Mouse (Mus musculus) heart, postnatal 10 days (tissue): ENCODE results near the gene Cdc14a. TPM values are rescaled to one million over a fixed set of nuclear protein-coding genes. Genes with fewer than 3 reads are reported as not detected.
A peak's percentile ranks its signal among the peaks of the same experiment; 100 is the strongest.

ENCODE experiments used
- DNase-seq, 2 experiments: peaks; one replicate each; pipeline ENCODE4 v3.0.0; 2021
- intact Hi-C: fragments of 180-260 bp; cut with DNase I; formaldehyde crosslinking; loops from one replicate; pipeline ENCODE4 v1.15.1; 2025
- total RNA-seq, 2 experiments: library from RNA; stranded (reverse); gene quantifications; 2 replicates each; pipeline ENCODE4 v1.2.3; 2021

Gene Cdc14a
- total RNA-seq, 2 experiments from 2014 or later = 5.2 to 6.5 TPM

DNA sequence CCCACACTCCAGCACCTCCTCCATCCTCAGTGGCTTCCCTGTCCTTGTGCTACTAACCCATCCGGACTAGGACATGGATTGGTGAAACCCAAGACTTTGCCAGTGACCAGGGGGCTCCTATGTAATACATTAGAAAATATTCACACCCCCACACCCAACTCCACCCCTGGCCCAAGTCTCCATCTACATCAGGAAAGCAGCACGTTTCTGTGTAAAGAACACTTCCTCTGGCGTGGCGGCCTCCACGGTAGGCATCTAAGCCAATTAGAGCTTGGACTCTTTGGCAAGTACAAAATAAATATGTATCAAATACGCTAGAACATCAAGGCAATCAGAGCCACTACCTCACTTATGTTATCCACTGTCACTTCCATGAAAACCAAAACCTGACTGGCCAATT lies 90.1 kb downstream of the Cdc14a start:
- no peak for DNase-seq
- intact Hi-C loops = loop anchor here (2.0 to 5.0 kb wide), 6 partner anchors 161 to 503 kb away; partner anchors contain the start of genes Rtca and Sass6

DNA sequence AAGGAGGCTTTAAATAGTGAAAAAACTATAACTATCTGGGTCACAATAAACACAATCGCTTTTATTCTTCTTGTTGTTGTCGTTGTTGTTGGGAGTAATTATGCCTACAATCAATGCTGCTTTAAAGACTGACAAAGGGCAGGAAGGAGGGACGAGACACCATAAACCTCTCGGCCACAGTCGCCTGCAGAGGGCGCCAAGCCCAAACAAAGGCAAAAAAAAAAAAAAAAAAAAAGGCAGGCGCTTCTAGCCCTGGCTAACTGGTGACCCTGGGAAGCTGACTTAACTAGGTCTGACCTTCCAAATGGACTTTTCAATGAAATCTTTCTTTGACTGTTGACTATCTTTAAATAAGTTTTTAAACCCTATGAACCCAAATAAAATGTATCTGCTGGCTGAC lies 90.6 kb downstream of the Cdc14a start:
- intact Hi-C loops = loop anchor here (2.0 to 5.0 kb wide), 5 partner anchors 162 to 414 kb away; partner anchors contain the start of genes Rtca and Sass6
- DNase-seq = peak; percentile 23 to 65

DNA sequence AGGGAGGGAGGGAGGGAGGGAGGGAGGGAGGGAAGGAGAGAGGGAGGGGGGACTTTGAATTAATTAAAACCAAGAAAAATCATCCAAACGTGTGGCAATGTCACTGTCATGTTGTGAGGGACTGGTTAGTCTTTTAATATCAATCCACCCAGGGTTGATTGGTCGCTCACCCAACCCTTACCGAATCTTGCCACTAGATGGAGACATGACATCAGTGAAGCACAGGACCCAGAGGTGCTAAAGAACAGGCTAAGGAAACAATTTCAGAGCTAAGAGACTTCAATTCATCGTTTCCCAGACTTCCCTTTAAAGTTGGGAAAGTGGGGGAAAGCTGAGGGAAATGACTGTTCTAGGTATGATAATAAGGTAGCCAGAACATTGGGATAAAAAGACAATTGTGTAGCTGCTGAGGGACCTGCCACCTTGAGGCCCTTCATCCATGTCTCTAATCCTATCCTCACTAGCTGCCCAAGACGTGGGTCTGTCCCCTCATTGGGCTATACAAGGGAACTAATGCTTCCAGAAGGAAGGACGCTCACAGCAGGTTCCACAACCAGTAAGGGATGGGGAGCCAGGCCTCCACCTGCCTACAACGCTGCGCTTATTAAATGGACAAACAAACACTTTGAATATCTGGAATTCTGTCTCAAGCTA lies 91.9 kb downstream of the Cdc14a start:
- DNase-seq = peak; percentile 71 to 82

DNA sequence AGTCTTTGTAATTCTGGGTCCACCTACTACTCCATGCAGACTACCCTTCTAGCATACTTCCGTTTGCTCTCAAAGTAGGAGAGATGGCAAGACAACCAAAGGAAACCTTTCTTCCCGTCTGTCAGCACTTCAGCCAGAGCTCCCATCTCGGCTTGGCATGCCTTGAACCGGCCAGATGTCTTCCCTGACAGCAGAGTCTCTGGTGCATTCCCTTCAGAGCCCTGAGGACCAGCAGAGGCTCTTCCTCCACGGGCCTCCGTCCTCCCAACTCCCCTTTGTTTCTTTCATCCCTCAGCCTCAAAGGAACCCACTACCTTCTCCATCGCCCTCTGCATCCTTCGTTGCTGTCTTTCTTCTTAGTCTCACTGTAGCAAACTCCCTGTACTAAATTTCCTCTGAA lies 93.9 kb downstream of the Cdc14a start:
- DNase-seq = no peak
- intact Hi-C loops = loop anchor here (5.0 kb wide), 7 partner anchors 78 to 417 kb away; partner anchors contain the start of genes Gpr88, Rtca, Sass6 and Vcam1

More for the DNA sequence above, 91.9 kb downstream of the Cdc14a start:
- intact Hi-C loops = loop anchor here (2.0 to 5.0 kb wide), 5 partner anchors 163 to 415 kb away; partner anchors contain the start of genes Rtca and Sass6

DNA sequence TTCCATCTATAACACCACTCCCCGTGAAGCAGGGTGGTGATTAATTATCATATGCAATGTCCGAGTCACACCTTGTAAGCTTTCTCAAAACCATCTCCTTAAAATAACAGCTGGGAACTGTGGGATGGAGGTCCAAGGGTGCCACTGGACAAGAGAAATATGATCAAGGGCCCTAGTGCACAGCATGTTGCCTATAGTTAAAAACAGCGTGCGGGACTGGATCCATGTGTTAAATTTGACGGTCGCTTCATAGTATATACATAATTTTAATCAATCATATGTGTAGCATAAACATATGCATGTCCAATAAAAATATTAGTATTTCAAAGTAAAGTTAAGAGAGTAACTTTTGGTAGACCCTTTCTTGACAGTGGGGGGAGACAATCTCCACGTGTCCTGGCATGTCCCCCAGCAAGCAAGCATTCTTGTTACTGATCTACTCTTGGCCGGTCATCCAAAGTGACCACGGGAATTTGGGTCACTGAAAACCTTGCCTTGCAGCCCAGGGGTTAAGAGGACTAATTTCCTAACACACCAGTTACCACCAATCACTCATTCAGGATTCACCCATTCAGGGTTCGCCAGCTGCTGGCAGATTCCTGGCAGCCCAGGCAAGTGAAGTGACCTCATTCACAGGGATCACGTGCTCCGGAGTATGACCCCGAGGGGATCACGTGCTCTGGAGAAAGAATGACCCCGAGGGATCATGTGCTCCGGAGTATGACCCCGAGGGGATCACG lies 94.6 kb downstream of the Cdc14a start:
- DNase-seq = peak in 1 of 2 experiments; percentile 39
- intact Hi-C loops = loop anchor here (5.0 kb wide), 3 partner anchors 77 to 202 kb away; partner anchors contain the start of genes Gpr88 and Vcam1

DNA sequence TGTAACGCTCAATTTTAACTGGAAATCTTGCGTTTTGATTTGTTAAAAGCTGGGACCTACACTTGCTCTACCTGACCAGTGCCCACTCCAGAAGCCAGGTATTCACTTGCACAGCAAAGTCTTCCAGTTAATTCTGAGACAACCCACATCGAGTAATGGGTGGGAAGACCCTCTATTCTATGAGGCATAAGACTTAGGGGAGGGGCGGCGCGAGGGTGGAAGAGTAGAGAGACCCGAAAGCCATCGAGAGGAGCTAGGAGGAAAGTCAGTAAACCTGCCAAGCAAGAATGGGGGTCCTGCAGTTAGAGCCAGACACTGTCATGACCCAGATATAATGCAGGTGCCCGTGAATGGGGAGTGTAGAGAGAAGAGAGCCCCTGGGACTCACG lies 96.2 kb downstream of the Cdc14a start:
- no peak for DNase-seq
- intact Hi-C loops = loop anchor here (1.0 to 5.0 kb wide), 5 partner anchors 75 to 294 kb away; partner anchors contain the start of genes Gpr88 and Vcam1

DNA sequence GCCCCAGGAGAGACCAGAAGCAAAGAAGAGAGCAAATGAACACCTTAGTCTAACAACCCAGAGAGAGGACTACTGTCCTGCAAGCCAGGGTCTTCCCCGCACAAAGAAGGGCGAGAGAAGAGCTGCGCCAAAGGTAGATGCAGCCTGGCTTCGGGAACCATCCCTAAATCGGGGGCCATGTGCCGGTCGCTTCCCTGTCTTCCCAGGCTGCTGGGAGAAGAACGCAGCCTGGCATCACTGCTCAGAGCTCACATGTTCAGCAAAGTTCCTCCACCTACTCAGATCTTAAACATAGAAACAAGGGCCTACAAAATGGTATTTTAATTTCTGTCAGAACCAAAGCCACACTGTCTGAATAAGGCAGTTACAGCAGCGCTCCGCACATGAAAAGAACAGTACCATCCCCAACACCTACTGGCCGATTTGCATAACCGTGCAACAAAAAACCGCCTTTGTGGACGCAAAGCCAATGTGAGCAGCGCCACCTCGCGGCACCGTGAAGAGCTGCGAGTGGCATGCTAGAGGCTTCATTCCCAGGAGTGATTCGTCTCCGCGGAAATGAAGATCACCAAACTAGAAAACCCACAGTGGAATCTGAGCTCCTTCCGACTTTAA lies 96.7 kb downstream of the Cdc14a start:
- peak; percentile 90 to 94 for DNase-seq
- intact Hi-C loops = loop anchor here (1.0 to 5.0 kb wide), 5 partner anchors 75 to 294 kb away; partner anchors contain the start of genes Gpr88 and Vcam1

DNA sequence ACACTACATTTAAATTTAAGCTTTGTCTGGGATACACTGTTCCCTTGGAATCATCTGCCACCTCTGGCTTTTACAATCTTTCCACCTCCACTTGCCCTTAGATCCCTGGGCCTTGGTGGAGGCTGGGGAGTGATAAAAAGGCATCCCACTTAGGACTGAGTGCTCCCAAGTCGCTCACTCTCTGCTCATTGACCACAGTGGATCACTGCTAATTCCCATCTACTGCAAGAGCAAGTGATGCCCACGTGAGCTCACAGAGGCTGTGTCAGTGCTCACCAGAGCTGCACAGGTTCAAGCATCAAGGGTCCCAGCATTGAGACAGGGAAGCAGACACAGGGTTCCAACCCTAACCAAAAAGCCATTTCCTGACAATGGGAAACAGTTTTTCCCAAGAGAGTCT lies 98.3 kb downstream of the Cdc14a start:
- intact Hi-C loops = loop anchor here (5.0 kb wide), 3 partner anchors 73 to 198 kb away; partner anchors contain the start of genes Gpr88 and Vcam1
- DNase-seq = no peak

DNA sequence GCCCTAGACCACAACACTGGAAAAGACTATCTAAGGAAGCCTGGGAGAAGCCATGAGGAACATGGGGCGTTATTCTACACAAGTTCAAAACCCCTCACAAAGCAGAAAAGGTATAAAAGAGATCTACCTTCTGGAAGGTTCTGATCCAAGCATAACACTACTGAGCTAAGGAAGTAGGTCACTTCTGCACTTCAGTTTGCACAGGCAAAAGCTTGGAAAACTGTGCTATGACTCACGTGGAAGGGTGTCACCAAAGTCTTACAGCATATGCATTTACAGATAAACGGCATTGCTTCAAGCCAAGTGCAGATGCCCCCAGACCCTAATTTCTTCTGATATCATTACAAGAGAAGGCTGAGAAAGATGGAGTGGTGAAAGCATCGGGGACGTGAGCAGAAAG lies 104.1 kb downstream of the Cdc14a start:
- intact Hi-C loops = no loop called here

DNA sequence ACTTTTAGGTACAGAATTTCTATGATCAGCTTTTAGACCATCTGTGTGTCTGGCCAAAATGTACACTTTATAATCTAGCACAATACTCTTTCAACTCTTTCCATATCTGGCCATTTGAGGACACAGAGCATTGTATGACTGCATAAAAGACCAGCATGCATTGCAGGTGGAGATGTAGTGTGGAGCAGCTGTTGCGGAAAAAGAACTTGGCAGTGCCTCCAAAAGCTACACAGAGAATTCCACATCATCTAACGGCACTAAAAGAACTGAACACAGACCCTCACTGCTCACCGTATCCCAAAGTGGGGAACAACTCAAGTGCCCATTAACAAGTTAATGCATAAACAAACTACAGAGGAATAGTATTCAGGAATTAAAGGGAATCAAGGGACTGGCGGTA lies 112.0 kb downstream of the Cdc14a start:
- DNase-seq = no peak
- intact Hi-C loops = no loop called here

More for the DNA sequence above, 104.1 kb downstream of the Cdc14a start:
- no peak for DNase-seq

DNA sequence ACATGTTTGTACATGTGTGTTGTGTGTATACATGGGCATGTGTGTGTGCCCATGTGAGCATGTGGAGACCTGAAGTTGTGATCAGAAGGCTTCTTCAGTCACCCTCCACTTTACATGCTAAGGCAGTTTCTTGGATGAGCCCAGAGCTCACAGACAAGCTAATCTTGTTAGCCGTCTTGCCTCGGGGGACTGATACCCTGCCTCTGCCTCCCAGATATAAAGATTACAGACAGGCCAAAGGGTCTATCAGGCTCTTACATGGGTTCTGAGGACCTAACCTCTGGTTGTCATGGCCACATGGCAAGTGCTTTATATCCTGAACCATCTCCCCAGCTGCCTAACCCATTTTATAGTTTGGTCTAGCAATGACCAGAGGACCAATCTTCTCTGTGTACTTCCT lies 112.7 kb downstream of the Cdc14a start:
- intact Hi-C loops = no loop called here
- DNase-seq = no peak

DNA sequence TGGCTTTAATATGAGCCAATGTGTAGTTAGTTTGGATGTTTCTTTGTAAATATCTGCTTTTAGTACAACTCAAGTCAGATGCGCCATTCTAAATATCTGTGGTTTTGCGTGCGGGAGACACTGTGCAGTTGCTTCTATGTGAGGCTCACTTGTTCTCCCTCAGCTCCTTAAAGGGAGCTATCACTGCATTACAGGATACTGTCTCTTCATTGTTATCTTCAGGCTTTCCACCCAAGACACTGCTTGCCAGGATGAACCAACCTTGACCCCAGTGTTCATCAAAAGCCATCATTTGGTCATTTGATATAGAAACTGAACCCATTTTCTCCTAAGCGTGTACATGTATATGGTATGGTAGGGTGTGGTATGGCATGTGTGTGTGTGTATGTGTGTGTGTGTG lies 113.2 kb downstream of the Cdc14a start:
- DNase-seq = no peak
- intact Hi-C loops = no loop called here

DNA sequence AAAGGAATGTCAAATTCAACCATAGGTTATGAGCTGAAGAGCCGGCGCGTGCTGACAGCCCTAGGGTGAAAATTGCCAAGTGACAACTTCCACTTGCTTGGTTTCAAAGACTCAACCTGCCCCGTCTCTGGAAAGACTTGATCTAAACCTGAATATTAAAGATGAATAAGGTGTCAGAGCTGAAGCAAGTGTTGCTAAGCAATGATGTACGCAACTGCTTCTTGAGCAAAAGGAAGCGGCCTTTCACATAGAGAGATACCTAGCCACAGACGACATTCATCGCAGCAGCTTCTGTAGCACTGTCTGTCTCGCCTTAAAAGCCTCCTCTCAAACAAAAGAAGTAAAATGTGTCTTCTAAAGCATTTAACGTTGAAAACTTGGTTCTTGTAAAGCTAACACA lies 113.8 kb downstream of the Cdc14a start:
- intact Hi-C loops = no loop called here
- no peak for DNase-seq

DNA sequence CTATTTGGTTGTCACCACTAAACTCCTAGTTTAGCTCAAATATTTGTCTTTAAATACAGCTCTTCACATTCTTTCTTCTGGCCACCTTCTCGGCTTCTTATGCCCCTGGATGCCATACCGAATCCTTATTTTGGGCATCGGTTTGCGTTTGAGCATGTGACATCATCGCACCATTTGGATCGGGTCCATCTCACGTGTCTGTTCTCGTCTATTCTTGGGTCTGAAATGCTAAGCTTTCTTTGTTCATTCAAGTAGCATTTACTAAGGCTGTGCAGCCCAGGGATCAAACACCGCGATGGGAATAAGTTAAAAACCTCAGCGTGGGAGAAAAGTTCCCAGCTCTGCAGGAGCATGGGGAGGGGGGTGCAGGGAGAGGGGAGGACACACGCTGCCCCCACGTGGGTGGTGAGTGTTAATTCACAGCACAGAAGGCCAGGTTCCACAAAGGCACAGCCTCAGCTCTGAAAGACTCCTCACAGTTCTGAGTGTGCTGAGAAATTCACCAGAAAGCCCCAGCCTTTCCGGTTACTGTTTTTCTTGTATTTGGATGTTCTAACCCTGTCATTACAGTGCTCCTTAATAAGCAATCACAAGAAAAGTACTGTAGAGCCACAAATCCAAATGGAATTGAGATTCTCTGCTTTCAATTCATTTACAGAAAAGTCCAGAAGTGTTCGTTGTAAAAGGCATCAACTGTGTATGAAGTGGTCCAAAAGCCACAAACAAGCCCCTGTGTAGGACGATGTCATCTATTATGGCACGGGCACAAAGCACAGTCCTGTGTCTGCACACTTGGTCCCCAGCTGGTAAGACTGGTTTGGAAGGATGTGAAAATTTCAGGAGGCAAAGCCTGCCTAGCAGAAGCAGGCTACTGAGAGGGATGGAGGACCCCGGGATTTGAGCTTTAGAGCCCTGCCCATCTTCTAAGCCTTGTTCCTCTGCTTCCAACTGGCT lies 118.8 kb downstream of the Cdc14a start:
- intact Hi-C loops = no loop called here
- peak in 1 of 2 experiments; percentile 22 for DNase-seq

DNA sequence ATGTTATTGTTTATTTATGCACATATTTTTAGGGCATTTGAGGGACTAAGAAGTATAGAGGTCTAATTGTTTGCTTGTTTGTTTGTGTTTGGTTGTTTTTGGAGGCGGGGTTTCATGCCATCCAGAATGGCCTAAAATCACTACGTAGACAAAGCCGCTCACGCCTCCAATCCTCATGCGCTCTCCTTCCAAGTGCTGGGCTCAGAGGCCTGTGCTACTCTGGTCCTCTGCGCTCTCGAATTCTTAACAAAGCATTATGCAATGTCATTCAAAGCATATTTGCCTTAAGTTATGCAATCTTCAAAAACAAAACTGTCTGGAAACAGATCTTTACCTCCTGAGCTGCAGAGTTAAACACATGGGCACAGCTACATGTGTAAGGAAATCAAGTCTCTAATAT lies 121.3 kb downstream of the Cdc14a start:
- no peak for DNase-seq
- intact Hi-C loops = no loop called here

DNA sequence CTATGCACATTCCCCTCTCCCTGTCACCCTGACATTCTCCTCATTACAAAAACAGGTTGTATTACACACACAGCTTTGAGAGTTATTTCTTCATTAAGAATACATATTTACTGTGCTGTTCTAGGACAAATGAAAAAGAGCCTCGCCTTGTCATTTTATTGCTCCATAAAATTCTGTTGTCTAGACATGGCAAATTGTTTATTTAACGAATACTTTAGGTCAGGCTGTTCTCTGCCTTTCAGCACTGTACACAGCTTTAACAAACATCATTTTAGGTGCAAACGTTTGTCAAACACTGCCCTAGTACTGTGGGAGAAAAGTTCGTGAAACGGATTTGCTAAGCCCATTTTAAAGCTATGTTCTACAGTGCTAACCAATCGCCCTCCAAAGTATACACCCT lies 122.1 kb downstream of the Cdc14a start:
- intact Hi-C loops = no loop called here

DNA sequence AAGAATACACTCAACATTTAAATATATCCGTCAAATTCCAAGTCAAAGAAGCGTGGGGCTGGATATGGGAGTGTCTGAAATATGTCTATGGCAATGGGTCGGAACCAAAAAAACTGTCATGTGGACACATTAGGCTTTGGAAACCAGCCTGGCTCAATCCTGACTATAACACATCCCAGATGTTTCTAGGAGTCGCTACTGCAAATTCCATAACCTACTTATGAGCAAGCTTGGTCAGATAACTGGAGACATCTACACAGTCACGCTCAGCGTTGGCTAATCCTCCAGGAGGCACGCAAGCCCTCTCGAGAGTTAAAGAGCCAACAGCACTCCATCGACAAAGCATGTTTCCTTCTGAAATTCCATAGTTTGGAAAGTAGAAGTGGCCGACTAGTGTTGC lies 125.1 kb downstream of the Cdc14a start:
- peak; percentile 35 to 36 for DNase-seq
- intact Hi-C loops = no loop called here

More for the DNA sequence above, 122.1 kb downstream of the Cdc14a start:
- no peak for DNase-seq

DNA sequence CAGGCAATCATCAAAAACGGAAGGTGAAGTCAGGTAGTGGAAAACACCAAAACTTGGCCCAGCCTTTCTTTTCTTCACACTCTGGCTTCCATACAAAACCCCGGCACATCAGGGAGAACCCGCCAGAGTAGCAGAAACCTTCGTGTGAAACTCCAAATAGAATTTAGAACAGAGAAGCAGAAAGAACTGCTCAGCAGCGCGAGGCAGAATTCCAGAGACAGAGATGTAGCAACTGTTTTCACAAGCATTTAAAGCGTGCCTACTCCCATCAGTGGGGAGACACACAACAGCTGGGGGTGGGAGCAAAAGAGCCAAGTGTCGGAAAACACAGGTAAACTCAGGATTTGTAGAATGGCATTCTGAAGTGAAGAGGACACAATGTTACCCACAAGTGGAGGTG lies 125.8 kb downstream of the Cdc14a start:
- intact Hi-C loops = no loop called here
- peak; percentile 5 for DNase-seq

DNA sequence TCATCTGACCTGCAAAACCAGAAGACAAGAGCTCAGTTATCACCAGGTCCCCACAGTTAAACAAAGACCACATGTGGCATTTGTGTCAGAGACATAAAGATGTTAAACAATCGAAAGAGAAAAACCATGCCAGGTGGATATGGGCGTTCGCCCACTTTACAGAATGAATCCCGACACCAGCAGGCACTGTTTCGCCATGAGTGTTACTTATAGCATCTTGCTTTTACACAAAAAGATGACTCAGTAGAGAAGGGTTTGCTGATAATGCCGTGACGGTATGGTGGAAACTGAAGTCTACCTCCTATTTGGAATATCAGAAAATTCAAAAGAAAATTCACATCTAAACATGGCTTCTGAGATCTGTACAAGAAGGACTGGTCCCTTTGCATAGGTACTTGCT lies 126.7 kb downstream of the Cdc14a start:
- DNase-seq = no peak
- intact Hi-C loops = no loop called here
